Mouse (Mus musculus) natural killer cell, adult 2 months (primary cell): ENCODE data around the gene Zkscan14.
"Not testable (repeated sequence)": the region's sequence is repeated elsewhere in the genome, so short reads cannot be mapped to it uniquely, and the experiment has no call there.

Experiments used
- DNase-seq, 2 experiments: peaks; one replicate each; pipeline ENCODE4 v3.0.0; 2022; ENCODE audit warnings: low spot score in 2 of 2

Gene Zkscan14

DNA sequence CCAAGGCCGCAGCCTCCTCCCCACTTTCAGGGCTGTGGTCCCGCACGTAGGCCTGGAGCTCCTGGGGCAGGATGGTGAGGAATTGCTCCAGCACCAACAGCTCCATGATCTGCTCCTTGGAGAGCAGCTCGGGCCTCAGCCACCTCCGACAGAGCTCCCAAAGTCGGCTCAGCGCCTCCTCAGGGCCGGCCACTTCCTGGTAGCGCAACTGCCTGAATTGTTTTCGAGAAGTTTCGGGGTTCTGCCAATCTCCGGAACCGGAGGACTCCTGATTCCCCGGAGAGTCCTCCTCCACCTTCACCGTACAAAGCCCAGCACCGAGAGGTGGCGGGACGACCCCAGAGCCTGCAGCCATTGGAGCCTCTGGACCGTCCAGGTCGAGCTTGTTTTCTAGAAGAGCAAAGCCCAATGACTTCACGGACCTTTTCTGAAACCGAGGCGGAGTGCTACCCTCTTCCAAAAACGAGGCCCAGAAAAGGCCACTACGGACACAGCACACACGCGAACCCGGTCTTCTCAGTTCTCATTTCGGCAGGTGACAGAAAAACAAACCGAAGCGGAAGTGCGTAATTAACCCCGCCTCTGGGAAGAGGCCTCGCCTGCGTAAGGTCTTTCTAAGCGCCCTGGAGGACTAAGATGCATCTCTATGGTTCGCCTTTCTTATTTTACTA is at the start of gene Zkscan14:
Zkscan14 (minus strand) TSS at position 548 of the 671 bp plus-strand sequence.
- DNase-seq: peak; percentile 74 to 87

DNA sequence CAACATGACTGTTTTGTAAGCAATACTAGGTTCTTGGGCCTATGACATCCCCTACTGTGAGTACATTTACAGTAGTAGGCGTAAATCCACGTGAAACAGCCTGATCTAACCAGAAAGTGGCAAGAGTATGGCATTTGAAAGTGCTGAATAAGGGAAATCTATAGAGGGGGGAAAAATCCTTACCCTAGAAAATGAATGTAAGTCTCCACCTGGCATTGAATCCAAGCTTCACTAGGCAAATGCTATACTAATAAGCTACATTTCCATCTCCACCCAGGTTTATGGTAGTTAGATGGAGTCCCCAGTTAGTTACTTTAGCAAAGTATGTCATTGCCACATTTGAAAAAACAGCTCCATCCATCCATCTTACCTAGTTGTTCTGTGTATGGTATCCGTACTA is 47.9 kb upstream of the Zkscan14 start:
- no peak for DNase-seq

DNA sequence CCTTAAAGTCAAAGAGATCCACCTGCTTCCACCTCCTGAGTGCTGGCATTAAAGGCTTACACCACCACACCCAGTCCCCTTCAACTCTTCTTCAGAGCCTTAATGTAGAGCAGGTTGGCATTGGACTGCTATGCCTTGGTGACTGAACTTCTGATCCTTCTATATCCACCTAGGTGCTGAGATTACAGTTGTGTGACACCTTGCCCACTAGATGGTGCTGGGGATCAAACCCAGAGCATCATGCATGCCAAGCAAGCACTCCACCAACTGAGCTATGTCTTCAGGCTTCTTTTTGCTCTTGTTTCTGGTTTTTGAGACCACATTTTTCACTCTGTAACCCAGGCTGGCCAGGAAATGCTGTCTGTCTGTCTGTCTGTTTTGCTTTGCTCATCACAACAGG is 33.0 kb upstream of the Zkscan14 start:
- peak; percentile 5 to 33 for DNase-seq

DNA sequence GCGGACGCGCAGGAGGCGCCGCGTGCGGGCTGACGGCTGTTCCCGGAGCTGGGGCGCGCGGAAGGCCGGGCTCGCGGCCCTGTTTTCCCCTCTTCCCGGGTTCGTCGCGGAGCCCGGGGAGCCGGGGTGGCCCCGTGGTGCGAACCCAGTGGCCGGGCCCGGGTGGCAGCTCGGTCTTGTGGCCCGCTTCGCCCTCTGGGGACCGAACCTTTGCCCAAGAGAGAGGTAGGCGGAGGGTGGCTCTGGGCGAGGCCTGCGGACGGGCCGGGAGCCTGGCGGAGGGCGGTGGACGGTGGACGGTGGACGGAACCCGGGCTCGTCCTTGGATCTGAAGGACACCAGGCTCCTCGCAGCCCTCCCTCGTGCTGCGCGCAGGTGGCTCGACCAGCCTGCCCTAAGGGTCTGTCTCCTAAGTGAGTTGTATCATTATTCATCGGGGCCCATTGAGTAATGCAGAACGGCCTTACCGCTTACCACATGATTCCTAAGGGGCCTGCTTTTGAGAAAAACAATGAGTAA is 30.3 kb upstream of the Zkscan14 start:
- no peak for DNase-seq

DNA sequence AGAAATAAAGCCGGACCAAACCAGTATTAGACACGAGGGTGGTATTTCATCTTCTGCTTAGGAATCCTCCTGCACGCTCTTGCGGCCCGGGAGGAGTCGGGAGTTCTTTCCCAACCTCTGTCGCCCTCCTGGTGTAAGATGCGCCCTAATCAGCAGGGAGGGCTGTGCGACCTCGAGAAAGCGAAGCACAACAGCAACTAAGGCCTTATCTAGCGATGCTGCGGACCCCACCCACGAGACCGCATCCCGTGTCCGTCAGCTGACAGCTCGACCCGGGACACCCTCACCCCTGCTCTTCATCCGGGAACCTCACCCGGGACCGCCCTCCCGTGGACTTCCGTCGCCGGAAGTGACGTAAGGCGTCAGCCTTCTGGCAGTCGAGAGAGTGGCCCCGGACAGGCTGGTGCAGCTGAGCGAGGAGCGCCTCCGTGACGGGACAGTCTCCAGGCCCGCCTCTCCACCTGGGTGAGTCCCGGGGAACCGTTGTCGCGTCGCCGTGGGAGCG is 29.8 kb upstream of the Zkscan14 start, which contains the start of gene Zfp655:
Zfp655 (plus strand) TSS at position 349 of the 505 bp plus-strand sequence.
- peak; percentile 97 to 98 for DNase-seq

GRCm38 (mm10) chr5:145230641-145231040 is 29.0 kb upstream of the Zkscan14 start:
- DNase-seq: no peak

GRCm38 (mm10) chr5:145229283-145229682 is 27.6 kb upstream of the Zkscan14 start:
- DNase-seq: not testable (repeated sequence)

- no peak for DNase-seq
Observed at GRCm38 (mm10) chr5:145226453-145226852, 24.8 kb upstream of the Zkscan14 start.

DNA sequence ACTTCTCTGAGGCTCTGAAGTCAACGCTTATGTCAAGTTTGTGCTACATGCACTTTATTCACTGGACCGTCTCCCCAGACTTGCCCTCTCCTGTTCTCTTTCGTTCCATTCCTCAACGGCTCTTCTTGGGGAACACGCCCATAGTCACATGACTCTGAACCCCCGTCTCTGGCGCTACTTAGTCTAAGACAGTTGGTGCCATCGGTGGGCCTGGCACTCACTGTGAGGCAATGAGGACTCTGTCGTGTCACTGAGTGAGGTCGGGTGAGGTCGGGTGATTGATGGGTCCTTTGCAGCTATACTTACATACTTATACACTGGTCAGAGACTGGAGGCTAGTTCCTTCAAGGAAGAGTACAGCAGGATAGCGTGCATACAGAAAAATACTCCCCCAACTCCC is 21.7 kb upstream of the Zkscan14 start:
- DNase-seq: no peak

DNA sequence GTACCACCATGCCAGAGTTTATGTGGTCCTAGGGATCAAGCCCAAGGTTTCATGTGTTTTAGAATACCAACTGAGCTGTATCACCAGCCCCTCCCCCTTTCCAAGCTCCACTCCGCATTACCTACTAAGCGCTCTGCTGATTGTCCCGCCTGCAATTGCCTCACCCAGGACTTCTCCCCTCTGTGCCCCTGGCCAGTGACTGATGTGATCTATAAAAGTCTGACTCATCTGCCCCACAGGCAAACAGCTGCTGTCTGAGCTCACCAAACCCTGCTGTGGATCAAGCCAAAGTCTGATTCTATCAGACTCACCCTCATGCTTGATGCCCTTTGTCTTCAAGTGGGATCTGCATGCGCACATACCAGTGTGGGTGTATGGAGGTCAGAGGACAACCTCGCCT is 21.2 kb upstream of the Zkscan14 start:
- DNase-seq: no peak

DNA sequence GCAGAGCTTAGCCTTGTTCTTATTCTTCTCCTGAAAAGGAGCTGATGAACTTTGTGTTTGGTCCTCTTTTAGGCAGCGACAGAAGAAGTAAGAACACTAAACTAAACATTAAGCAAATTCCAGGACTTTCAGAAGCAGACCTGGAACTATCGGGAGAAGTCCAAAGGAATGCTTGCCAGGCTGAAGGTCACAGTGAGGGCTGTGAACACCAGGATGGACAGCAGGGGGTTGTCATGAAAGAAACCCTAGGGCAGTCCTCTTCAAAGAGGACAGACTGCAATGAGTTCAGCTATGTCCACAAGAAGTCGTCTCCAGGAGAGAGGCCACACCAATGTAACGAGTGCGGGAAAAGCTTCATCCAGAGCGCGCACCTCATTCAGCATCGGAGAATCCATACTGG is 18.3 kb upstream of the Zkscan14 start:
- DNase-seq: no peak

DNA sequence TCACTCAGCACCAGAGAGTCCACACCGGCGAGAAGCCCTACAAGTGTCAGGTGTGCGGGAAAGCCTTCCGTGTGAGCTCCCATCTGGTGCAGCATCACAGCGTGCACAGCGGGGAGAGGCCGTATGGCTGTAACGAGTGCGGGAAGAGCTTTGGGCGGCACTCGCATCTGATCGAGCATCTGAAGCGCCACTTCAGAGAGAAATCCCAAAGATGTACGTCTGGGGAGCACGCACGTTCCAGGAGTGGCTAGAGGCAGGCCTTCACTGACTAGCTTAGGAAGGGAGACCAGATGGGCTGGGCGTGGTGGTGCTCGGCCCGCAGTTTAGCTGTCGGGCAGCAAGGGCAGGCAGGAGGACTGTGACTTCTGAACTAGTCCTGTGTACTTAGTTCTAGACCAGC is 17.0 kb upstream of the Zkscan14 start:
- DNase-seq: no peak

DNA sequence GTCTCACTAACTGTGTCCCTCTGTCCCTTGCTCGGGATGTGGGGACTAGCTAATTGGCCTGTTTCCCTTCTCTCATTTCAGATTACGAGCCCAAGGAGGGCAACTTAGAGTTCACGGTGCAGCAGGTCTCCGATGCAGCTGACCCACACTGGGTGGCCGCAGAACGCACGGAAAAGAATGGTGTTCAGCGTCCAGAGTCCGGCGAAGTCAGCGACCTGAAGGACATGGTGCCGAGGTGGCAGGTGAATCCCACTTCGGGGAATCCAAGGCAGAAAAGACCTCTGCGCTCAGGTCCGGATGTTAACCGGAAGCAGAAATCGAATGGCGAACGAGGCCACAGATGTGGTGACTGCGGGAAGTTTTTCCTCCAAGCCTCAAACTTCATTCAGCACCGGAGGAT is 16.5 kb upstream of the Zkscan14 start:
- DNase-seq: no peak

DNA sequence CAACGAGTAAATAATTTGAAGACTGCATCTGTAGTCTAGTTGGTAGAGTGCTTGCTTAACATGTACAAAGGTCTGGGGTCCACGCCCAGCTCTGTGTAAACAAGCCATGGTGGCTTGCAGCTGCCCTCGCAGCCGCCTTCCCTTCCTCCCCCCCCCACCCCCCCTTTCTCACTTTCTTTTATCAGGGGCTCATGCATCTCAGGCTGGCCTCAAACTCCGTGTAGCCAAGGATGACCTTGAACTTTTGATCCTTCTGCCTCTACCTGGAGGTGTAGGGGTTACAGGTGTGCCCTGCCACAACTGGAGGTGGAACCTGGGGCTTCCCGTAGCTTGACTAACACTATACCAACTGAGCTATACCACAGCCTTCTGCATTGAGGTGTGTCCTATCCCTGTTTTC is 16.1 kb upstream of the Zkscan14 start:
- DNase-seq: no peak

GRCm38 (mm10) chr5:145214679-145215078 is 13.0 kb upstream of the Zkscan14 start:
- DNase-seq: no peak

DNA sequence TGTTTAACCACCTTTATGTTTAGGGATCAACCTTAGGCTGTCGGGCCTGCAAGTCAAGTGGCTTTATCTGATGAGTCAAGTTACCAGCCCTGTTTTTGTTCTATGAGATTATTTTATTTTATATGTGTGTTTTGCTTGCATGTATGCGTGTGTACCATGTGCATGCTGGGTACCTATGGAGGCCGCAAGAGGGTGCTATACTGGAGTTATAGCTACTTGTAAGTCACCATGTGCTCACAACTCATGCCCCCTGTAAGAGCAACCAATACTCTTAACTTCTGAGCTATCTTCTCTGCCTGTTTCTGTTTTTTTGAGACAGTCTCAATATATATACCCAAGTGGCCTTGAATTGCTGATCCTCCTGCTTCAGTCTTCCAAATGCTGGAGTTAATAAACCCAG is 11.8 kb upstream of the Zkscan14 start:
- DNase-seq: no peak

- DNase-seq: no peak
Observed at GRCm38 (mm10) chr5:145212216-145212615, 10.5 kb upstream of the Zkscan14 start.

DNA sequence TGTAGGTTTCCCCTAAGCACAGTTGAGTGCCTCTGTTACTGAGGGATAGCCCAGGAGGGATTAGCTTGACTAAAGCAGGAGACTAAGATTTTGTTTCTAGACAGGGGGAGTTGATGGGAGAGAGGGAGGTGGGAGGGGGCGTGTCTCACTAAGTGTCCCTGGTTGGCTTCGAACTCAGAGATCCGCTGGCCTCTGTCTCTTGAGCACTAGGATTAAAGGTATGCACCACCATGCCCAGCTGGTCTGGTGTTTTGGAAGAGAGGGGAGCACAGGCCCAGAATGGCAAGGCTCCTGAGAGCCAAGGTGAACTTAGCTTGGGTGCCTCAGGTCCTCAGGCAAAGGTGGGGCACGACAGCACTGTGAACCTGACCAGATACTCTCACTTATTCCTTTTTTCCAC is 9.7 kb upstream of the Zkscan14 start:
- DNase-seq: no peak

DNA sequence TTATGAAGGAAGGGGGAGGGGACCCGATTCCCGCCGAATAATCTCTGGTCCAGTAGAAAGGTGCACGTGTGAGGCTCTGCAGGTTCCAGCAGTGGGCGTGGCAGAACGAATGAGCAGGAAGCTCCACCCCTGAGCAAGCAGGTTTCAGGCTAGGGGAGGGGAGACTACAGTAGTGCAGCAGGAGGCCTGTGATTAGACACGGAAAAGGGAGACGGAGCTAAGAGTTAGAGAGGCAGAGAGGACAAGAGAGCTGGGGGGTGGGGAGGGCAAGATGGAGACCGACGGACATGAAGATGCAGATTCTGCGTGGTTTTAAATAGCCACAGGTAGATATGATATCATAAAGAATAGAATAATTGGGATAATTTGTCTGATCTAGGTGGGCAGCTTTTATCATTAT is 6.7 kb upstream of the Zkscan14 start:
- DNase-seq: not testable (repeated sequence)

GRCm38 (mm10) chr5:145207954-145208353 is 6.3 kb upstream of the Zkscan14 start:
- no peak for DNase-seq

DNA sequence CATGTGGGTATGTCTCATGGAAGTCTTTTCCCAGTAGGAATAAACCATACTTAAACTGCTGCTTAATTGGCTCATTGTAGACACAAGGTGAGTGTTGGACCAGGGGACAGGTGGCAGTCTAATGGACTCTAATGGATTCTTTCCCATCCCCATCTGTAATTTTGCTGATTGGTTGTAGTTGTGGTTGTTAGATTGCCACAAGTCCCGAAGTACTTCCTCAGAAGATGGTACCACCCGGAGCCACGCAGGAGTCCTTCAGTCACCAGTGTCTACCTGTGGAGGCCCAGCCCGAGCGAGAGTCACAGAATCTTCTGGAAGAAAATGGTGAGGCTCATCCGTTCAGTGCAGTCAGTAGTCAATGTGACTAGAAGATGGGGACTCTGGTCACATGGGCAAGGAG is 5.7 kb upstream of the Zkscan14 start:
- DNase-seq: no peak

- no peak for DNase-seq
Observed at GRCm38 (mm10) chr5:145205041-145205440, 3.4 kb upstream of the Zkscan14 start.

DNA sequence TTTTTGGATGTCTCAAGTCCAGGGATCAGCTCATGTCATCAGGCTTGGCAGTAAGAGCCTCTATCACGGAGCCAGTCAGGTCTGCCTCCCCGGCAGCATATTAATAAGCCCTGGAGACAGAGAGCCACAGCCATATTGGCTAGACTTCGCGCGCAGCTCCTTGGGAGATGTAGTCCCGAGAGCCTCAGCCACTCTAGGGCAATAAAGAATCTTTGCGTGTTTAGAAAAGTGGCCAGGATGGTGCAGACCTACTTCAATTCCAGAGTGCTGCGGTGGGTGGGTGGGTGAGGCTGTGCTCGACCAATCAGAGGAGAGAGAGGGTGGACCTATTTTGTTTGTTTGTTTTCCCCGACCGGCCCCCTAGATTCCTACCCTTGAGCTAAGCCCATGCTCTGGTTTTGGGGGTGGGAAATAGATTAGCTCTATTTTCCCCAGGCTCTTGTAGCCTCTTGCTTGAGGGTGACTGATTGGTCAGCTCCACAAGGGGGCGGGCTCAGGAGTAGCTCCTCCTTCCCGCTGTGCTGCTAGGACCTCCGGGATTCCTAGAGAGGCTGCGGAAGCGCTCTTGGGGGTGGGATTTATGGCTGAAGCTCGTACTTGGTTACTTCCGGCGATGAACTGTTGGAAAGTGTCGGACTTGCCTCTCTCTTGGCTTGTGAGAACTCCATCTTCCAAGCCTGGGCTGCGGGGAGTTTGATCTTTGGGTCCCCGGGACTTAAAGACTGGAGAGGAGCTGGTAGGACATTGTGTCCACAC is 2.4 kb upstream of the Zkscan14 start, which contains the start of gene Zkscan5:
Zkscan5 (plus strand) TSS at position 627 of the 756 bp plus-strand sequence.
- peak; percentile 95 to 97 for DNase-seq
